Mouse (Mus musculus) thymus, adult 2 months (tissue): Measurements from ENCODE around the gene Thra.

Experiments
- CTCF ChIP-seq: fragments of 200-500 bp; IDR thresholded peaks from 2 replicates; pipeline ENCODE4 v1.5.1; 2012; ENCODE audit warnings: mild to moderate bottlenecking, control low read depth, low read length, moderate library complexity, borderline replicate concordance; ENCODE audit not compliant: control insufficient read depth, poor library complexity, insufficient read depth; ENCODE audit errors: extremely low read depth
- POLR2A ChIP-seq: fragments of 200-500 bp; IDR thresholded peaks from 2 replicates; pipeline ENCODE4 v1.6.1; 2012; ENCODE audit warnings: mild to moderate bottlenecking, low read length, control low read depth, moderate library complexity; ENCODE audit not compliant: control insufficient read depth, poor library complexity, insufficient read depth; ENCODE audit errors: extremely low read depth

- TF ChIP-seq CTCF (no peak), POLR2A (no peak)
These were observed 76.3 kb downstream of the Thra start for GRCm38 (mm10) chr11:98816706-98817239.
